Mouse (Mus musculus) leukemia stem cell, adult 10-12 weeks (primary cell): Measurements from ENCODE around the gene Afmid. TPM values are rescaled to one million over a fixed set of nuclear protein-coding genes. Genes with fewer than 3 reads are reported as not detected.

Experiments used
- polyA plus RNA-seq: library from polyadenylated mRNA; stranded (reverse); fragments of >175 nt; gene quantifications from 2 replicates; pipeline ENCODE4 v1.2.3, GENCODE M21; 2012; ENCODE audit warnings: low replicate concordance

The Afmid gene
- 2.8 and 18.0 TPM in 2 replicates for polyA plus RNA-seq

DNA sequence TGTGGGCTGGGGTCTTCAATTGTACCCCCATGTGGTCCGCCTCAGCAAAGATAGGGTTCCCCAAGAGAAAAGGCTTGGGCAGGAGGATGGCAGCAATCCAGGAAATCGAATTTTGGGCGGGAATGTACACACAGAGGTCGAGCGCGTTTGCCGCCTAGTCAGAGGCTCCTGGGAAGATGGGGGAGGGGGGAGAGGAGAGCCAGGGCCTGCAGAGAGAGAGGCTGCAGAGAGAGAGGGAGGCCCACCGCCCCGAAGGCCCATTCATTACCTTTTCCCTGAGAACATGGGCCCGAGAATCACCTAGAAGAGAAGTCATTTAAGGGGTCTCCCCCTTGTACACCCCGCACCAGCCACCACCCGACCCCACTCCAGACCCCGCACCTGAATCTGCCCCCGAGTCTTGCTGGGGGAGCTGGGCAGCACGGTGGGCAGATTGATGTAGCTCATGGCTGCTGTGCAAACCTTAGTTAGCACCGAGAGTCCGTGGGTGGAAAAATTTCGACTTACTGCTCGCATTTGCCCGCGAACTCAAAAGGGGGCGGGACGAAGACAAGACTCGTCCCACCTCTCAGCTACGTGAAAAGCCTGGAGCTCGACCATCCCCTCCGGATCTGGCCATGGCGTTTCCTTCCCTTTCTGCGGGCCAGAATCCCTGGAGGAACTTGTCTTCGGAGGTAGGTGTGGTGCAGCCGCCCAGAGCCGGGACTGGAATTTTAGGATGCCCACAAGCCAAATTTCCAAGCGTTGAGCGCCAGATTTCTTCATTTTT, at the start of gene Afmid, which contains the start of gene Tk1:
Gene Afmid (plus strand): TSS at position 592 of the 769 bp plus-strand sequence.
Gene Tk1 (minus strand): TSS at position 760 of the 769 bp plus-strand sequence.

DNA sequence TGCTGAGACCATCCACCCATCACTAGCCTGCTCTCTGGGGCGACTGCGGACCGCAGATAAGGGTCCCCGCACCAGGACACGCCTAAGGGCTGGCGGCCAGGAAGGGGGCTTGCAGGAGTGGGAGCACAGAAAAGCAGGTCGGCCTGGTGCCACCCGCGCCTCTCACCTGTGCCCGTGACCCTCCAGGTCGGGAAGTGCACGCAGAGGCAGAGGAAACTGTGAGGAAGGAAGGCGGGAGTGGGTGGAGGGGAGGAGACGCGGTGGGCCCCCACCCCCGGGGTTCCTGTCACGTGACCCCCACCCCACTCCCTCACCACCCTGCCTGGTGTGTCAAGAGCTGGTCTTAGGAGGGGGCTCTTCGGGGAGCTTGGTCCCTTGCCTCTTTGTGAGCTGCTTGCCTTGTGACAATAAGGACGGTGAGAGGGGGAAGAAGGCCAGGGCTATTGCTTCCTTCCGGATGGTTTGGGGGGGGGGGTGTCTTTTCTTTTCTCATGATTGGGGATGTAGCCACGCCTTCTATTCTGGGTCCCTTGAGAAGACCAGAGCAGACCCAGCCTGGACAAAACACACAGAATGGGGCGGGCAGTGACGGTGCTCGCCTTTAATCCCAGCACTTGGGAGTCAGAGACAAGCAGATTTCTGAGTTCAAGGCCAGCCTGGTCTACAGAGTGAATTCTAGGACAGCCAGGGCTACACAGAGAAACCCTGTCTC, 43.6 kb upstream of the Afmid start, which contains the start of the genes Tmc8 and Tmc6:
Gene Tmc8 (plus strand): TSS at position 84 of the 712 bp plus-strand sequence.
Gene Tmc6 (minus strand): TSS at position 206 of the 712 bp plus-strand sequence.

DNA sequence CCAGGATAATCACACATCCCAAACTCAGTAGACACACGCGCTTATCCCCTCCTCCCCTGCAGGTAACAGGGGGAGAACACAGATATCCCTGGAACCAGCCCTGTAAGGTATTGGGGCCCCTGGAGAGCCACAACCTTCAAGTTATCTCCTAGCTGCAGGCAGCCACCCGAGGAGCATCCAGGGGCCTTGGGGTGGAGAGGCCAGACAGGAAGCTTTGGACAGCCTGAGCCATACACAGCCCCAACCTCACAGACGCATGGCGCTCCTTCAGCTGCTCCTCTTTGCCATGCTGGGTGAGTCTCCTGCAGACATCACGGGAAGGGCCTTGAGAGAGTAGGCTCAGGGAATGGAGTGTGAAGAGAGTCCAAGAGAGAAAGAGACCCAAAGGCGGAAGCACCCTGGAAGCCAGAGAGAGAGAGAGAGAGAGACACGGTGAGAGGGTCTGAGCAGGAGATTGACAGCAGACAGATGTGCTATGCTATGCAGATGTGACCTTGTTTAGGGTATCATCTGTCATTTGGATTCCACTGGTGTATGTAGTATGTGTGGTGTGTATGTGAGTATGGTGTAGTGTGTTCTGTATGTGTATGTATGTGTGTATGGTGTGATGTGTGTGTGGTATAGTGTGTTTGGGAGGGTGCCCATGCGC, 28.1 kb upstream of the Afmid start, which contains the start of gene 6030468B19Rik:
Gene 6030468B19Rik (plus strand): TSS at position 150 of the 649 bp plus-strand sequence.

DNA sequence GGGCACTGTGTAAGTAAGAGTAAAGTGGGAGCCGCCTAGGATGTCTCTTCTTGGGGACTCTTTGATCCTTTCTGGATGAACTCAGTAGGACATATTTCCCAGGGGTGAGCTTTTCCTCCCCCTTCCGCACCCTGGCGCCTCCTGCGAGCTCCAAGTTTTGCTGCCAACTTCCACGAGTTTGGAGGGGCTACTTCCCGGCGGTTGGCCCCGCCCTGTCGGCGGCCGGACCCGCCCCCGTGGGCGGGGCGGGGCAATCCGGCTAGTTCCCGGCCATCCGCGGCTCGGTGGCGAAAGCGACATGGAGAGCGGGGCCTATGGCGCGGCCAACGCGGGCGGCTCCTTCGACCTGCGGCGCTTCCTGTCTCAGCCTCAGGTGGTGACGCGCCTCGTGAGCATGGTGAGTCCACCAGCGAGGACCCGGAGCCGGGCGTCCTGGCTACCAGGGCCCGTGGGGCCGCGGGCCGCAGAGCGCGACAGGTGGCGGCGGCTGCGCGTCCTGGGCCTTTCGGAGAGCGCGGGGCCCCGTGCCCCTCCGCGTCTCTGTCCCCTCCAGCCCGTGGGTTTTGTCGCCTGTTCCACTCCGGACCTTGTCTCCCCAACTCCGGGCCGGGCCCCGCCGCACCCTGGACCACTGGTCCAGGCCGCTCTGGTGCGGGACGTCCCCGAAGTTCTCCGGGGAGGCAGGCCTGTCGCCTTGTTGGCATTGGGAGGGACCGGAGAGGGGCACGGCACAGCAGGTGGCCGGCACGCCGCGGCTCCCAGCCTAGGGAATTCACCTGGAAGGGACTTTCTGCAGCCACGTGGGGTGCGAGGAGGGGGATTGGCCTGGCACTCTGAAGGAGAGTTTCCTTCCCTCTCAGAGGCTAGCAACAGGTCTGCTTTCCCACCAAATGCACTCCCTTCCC, 16.1 kb upstream of the Afmid start, which contains the start of the genes Gm20708 and Syngr2:
Gene Gm20708 (plus strand): TSS at position 262 of the 905 bp plus-strand sequence.
Gene Syngr2 (plus strand): TSS at position 262 of the 905 bp plus-strand sequence.

DNA sequence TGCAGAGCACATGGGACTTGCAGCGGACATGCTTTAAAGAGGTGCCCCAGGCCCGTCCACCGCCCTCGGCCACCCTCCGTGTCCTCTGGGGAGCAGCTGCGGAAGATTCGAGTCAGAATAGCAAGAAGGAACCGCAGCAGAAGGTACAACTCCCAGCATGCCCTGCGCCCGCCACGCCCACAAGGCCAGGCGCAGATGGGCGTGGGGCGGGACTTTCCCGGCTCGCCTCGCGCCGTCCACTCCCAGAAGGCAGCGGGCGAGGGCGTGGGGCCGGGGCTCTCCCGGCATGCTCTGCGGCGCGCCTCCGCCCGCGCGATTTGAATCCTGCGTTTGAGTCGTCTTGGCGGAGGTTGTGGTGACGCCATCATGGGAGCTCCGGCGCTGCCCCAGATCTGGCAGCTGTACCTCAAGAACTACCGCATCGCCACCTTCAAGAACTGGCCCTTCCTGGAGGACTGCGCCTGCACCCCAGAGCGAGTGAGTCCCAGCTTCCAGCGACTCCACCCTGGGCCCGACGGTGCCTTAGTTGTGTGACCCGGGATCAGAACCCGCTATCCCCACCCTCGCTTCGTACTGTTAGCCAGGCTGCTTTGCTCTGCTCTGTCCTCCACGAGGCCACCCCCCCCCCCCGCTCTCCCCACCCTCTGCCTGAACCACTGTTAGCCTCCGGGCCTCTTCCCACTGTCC, 23.4 kb downstream of the Afmid start, which contains the start of gene Birc5:
Gene Birc5 (plus strand): TSS at position 267 of the 687 bp plus-strand sequence.

DNA sequence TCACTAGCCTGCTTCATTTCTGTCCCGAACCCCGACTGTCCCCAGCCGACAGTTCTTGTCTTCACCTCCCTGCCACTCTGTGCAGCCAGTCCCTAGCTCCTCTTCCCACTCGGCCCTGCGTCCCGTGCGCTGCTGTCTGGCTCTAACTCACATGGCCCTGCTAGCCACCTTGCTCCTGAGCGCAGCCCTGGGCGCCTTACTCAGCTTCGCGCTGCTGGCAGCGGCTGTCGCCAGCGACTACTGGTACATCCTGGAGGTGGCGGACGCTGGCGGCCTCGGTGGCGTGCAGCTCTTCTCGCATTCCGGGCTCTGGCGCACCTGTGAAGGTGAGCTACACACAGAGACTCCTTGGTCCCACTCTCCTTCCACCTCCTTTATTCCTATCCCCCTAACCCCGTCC, 34.9 kb downstream of the Afmid start, which contains the start of gene Tmem235:
Gene Tmem235 (plus strand): TSS at position 152 of the 400 bp plus-strand sequence.

DNA sequence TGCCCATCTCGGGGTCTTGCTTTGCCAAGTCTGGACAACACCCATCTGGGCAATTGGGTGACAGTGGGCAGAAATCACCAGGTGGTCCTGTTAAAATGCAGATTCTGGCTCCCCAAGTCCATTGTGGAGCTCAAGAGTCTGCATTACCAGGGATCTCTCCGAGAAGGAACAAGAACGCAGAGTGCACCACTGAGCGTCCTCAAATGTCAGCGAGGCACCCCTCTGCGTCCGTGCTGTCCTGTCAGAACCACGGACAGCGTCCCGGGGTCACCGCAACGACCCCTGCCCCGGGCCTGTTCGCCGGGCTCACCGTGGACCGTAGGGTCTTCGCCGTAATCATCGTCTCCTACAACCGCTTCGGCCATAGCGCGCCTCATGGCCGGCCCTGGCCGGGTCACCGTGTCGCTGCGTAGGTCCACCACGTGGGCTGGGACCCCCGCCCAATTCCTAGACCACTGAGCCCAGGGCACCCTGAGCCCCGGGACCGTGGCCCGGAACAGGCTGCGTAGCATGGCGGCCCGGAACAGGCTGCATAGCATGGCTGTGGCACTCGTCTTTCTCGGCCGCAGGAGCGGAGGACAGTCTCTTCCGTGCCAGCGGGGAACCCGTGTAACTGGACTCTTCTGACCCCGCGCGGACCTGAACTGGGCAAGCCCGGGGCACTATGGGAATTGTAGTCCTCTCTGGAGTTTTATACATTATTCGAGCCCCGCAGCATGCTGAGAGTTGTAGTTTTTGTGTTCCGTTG, 47.3 kb downstream of the Afmid start, which contains the start of gene Tha1:
Gene Tha1 (minus strand): TSS at position 621 of the 748 bp plus-strand sequence.

Other genes starting within 250 kb of the Afmid start
- 26.4 and 31.1 TPM in 2 replicates for gene Tnrc6c, start 171.6 kb upstream of the Afmid start, polyA plus RNA-seq
- 398 and 573 TPM in 2 replicates for gene Tmc8, start 43.8 kb upstream of the Afmid start, polyA plus RNA-seq
- gene Tmc6, start 43.7 kb upstream of the Afmid start, polyA plus RNA-seq, result 153 and 298 TPM in 2 replicates
- gene 6030468B19Rik, start 28.3 kb upstream of the Afmid start, polyA plus RNA-seq, result 66.8 and 105 TPM in 2 replicates
- gene Gm20708, start 16.3 kb upstream of the Afmid start, polyA plus RNA-seq, result 0.69 and 2.2 TPM in 2 replicates
- gene Syngr2, start 16.3 kb upstream of the Afmid start, polyA plus RNA-seq, result 152 and 162 TPM in 2 replicates
- 50.5 and 122 TPM in 2 replicates for gene Tk1, start 168 bp downstream of the Afmid start, polyA plus RNA-seq
- 28.6 and 111 TPM in 2 replicates for gene Birc5, start 23.3 kb downstream of the Afmid start, polyA plus RNA-seq
- gene Tmem235, start 34.8 kb downstream of the Afmid start, polyA plus RNA-seq, result 0.09 TPM in 1 of 2 replicates, not detected in the other
- 3.1 TPM in 2 replicates for gene Tha1, start 47.6 kb downstream of the Afmid start, polyA plus RNA-seq
- gene Socs3, start 144.1 kb downstream of the Afmid start, polyA plus RNA-seq, result 47.9 and 48.7 TPM in 2 replicates
- gene Pgs1, start 160.4 kb downstream of the Afmid start, polyA plus RNA-seq, result 28.3 and 38.8 TPM in 2 replicates